Comparison of ENCODE assay signal across 41 mouse cellular contexts in genomic region chr19:4845846-4846245, GRCm38 (mm10). TPM values are rescaled to one million over a fixed set of nuclear protein-coding genes. Genes with fewer than 3 reads are reported as not detected.
"Had no signal": no experiment of that assay in that cellular context is flagged by ENCODE, and none has a peak within 500 bp of the region (broad histone marks: within the 10 kb centered on the region; RNA-seq: fewer than 3 reads in every experiment).

No protein-coding gene starts in this region.

- ATAC-seq: hindbrain, embryonic 16.5 days; hindbrain, postnatal 0 days; inflammation-experienced regulatory T-cells, adult 6 months; intestine, embryonic 15.5 days; intestine, embryonic 16.5 days; intestine, postnatal 0 days had no signal

- H3K4me1 ChIP-seq: heart, embryonic 12.5 days; heart, embryonic 13.5 days; heart, embryonic 15.5 days; hindbrain, embryonic 12.5 days; hindbrain, embryonic 13.5 days; hindbrain, embryonic 15.5 days; intestine, embryonic 15.5 days; kidney, embryonic 15.5 days had no signal

- DNase-seq: heart, postnatal 10 days; heart, postnatal 14 days; heart, postnatal 36 days; heart, postnatal 4 days; kidney, adult 11 months; kidney, adult 18-20 months; kidney, adult 2 months; kidney, adult 8-10 months; kidney, adult 9 months; kidney, postnatal 10 days; kidney, postnatal 14 days; kidney, postnatal 25 days; kidney, postnatal 36 days; kidney, postnatal 4 days; layer of hippocampus, adult 9-11 months; layer of hippocampus, postnatal 36 days had no signal

- H3K9me3 ChIP-seq: heart, embryonic 12.5 days; heart, embryonic 13.5 days; heart, embryonic 15.5 days; hindbrain, embryonic 10.5 days; hindbrain, embryonic 12.5 days; hindbrain, embryonic 13.5 days; hindbrain, embryonic 15.5 days; intestine, embryonic 15.5 days; kidney, embryonic 15.5 days had no signal

- H3K4me2 ChIP-seq: heart, embryonic 11.5 days; heart, embryonic 12.5 days; heart, embryonic 13.5 days; heart, embryonic 15.5 days; hindbrain, embryonic 12.5 days; hindbrain, embryonic 13.5 days; hindbrain, embryonic 14.5 days; hindbrain, embryonic 15.5 days; intestine, embryonic 15.5 days; kidney, embryonic 15.5 days had no signal

- H3K36me3 ChIP-seq: heart, embryonic 12.5 days; heart, embryonic 13.5 days; heart, embryonic 15.5 days; hindbrain, embryonic 10.5 days; hindbrain, embryonic 12.5 days; hindbrain, embryonic 13.5 days; hindbrain, embryonic 15.5 days; intestine, embryonic 15.5 days; kidney, embryonic 15.5 days had no signal

- H3K4me3 ChIP-seq: heart, embryonic 12.5 days; heart, embryonic 13.5 days; heart, embryonic 15.5 days; hindbrain, embryonic 10.5 days; hindbrain, embryonic 12.5 days; hindbrain, embryonic 13.5 days; hindbrain, embryonic 15.5 days; intestine, embryonic 15.5 days; kidney, embryonic 15.5 days; layer of hippocampus, adult 2 months; left cerebral cortex, adult 2 months had no signal

- H3K9ac ChIP-seq: heart, embryonic 12.5 days; heart, embryonic 13.5 days; heart, embryonic 15.5 days; hindbrain, embryonic 12.5 days; hindbrain, embryonic 13.5 days; hindbrain, embryonic 14.5 days; hindbrain, embryonic 15.5 days; intestine, embryonic 15.5 days; kidney, embryonic 15.5 days had no signal

- H3K27ac ChIP-seq: heart, embryonic 13.5 days; heart, embryonic 15.5 days; hindbrain, embryonic 10.5 days; hindbrain, embryonic 12.5 days; hindbrain, embryonic 13.5 days; hindbrain, embryonic 14.5 days; hindbrain, embryonic 15.5 days; hindbrain, postnatal 0 days; intestine, embryonic 15.5 days; kidney, embryonic 15.5 days; kidney, postnatal 0 days; layer of hippocampus, adult 2 months; left cerebral cortex, adult 2 months had no signal

RNA-seq across cellular contexts. Expression of gene Ccdc87, which starts 6.7 kb away (rescaled TPM):
- total RNA-seq: heart, postnatal 10 days; heart, postnatal 14 days; heart, postnatal 25 days; heart, postnatal 36 days; hematopoietic stem cell, adult 5-6 weeks had no signal
- polyA plus RNA-seq: heart, embryonic 11.5 days; heart, embryonic 12.5 days; heart, embryonic 14.5 days; inflammation-experienced regulatory T-cells, adult 6 months; intestine, embryonic 14.5 days; intestine, embryonic 15.5 days; intestine, postnatal 0 days; kidney, embryonic 14.5 days; kidney, embryonic 15.5 days; kidney, embryonic 16.5 days; kidney, postnatal 0 days had no signal
